Mouse (Mus musculus): ENCODE data around the gene Gm44790. TPM values are rescaled to one million over a fixed set of nuclear protein-coding genes. Genes with fewer than 3 reads are reported as not detected.
"Not testable (repeated sequence)": the region's sequence is repeated elsewhere in the genome, so short reads cannot be mapped to it uniquely, and the experiment has no call there.

Gm44790 gene
- polyA plus RNA-seq, 1 experiment from 2014 or later = not detected

DNA sequence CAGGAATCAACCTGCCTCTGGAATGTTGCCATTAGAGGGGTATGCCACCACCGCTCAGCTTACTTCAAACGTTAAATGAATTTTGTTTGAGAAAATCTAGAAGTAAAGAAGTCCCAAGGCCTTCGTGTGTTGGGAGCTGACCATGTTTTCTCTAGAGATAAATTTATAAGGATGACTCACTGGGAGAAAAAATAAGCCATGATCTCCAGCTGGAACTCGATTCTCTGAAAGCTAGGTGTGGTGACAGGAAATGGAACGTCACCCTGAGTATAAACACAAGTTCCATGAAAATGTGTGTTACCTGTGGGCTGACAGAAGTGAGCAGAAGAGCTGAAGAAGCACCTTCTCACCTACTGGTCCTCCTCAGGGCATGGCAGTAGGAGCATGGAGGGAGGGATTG lies 50.5 kb downstream of the Gm44790 start:
- Histone ChIP-seq H3K4me2 (replicated peaks) (no peak overlapping the region), H3K36me3 (no peaks in the 10 kb centered on the region), H3K9ac (no peak overlapping the region), H3K4me3 (no peak overlapping the region), H3K9me3 (no peaks in the 10 kb centered on the region), H3K27ac (0 out of 2 replicates have a peak overlapping the region, but pooled peaks have one; percentile 92), H3K4me1 (peaks cover 42% of the 10 kb centered on the region), H3K27me3 (no peaks in the 10 kb centered on the region)
- 89% methylated on average over 5 of the region's 5 CpGs for WGBS
- no peak for ATAC-seq (ENCODE audit: insufficient number of reproducible peaks, insufficient read depth, low FRiP score, low TSS enrichment)

DNA sequence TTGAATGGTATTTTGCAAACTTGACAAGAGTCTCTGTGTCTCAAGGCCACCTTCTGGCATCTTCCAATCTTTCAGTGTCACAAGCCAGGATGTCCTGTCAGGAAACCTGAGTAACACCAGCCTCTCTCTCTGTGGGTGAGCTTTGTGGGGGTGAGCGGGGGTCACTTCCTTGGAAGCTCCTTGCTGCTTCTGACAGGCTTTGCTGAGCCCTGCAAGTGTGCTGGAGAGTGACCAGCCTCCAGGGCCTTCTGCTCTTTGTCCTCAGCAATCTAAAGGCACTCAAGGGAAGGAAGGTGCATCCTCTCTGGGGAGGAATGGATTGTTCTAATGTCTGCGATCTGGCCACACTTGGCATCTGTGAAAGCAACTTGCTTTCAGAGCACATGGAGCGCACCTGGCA lies 52.9 kb downstream of the Gm44790 start:
- H3K27ac ChIP-seq = peak overlapping the region; percentile 92
- peaks cover 34% of the 10 kb centered on the region for H3K4me1 ChIP-seq
- H3K4me3 ChIP-seq = no peak overlapping the region
- no peaks in the 10 kb centered on the region for H3K36me3 ChIP-seq
- no peak overlapping the region for H3K9ac ChIP-seq
- no peak overlapping the region for H3K4me2 ChIP-seq (replicated peaks)
- ATAC-seq (ENCODE audit: insufficient number of reproducible peaks, insufficient read depth, low FRiP score, low TSS enrichment) = no peak
- H3K27me3 ChIP-seq = no peaks in the 10 kb centered on the region
- 58% methylated on average over 3 of the region's 3 CpGs for WGBS
- H3K9me3 ChIP-seq = no peaks in the 10 kb centered on the region

DNA sequence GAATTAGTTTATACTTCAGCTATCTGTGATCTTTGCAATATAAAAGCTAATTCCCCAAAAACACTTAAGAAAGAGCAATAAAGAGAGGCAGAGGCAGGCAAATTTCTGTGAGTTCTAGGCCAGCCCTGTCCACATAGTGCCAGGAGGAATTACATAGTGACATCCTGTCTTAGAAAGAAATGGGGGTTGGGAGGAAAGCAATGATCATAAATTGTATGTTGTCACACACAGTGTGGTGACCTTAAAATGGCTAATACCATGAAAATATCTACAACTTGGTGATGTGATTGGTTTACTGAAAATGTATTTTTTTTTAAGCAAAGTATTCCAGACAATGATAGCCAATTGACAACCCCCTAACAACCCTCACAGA lies 53.3 kb downstream of the Gm44790 start:
- Histone ChIP-seq H3K27me3 (no peaks in the 10 kb centered on the region), H3K27ac (peak overlapping the region; percentile 92), H3K4me3 (no peak overlapping the region), H3K9ac (no peak overlapping the region), H3K4me2 (replicated peaks) (peak overlapping the region; percentile 29; the same call in 1 of the 2 replicates), H3K4me1 (peaks cover 34% of the 10 kb centered on the region), H3K9me3 (no peaks in the 10 kb centered on the region), H3K36me3 (no peaks in the 10 kb centered on the region)
- ATAC-seq (ENCODE audit: insufficient number of reproducible peaks, insufficient read depth, low FRiP score, low TSS enrichment) = no peak

DNA sequence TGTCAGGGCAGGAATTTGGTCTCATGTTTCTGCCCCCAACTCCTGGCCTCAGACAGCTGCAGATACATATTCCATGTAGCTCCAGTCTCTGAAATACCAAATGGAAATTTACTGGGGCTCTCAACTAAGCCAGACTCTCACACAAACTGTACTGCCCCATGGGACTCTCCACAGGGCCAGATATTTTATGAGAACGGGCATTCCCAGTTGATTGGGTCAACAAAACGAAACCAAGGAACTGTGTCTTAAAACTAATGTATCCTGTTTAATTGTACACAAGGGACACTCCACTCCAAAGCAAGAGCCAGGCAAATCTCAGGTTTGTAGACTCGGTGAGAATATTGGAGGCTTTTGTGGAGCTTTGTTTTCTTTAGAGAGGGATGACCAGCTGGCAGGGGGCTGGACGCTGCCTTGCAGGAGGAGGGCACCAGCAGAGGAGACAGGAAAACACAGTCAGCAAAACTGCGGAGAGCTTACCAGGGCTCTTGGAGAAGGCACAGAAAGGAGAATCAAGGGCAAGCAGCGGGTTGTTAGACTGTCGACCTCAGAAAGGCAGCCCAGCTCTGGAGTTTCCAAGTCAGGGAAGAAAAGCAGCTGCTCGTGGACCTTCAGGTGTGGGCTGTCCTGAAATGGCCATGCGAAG lies 53.9 kb downstream of the Gm44790 start:
- ATAC-seq (ENCODE audit: insufficient number of reproducible peaks, insufficient read depth, low FRiP score, low TSS enrichment) = 0 out of 2 replicates have a peak, but pooled peaks have one; percentile 69
- H3K4me3 ChIP-seq = no peak overlapping the region
- H3K27ac ChIP-seq = peak overlapping the region; percentile 92
- H3K36me3 ChIP-seq = no peaks in the 10 kb centered on the region
- H3K9ac ChIP-seq = peak overlapping the region; percentile 38; the same call in 1 of the 2 replicates
- no peaks in the 10 kb centered on the region for H3K9me3 ChIP-seq
- H3K4me1 ChIP-seq = peaks cover 34% of the 10 kb centered on the region
- no peaks in the 10 kb centered on the region for H3K27me3 ChIP-seq
- 29% methylated on average over 9 of the region's 9 CpGs for WGBS
- H3K4me2 ChIP-seq (replicated peaks) = peak overlapping the region; percentile 29

DNA sequence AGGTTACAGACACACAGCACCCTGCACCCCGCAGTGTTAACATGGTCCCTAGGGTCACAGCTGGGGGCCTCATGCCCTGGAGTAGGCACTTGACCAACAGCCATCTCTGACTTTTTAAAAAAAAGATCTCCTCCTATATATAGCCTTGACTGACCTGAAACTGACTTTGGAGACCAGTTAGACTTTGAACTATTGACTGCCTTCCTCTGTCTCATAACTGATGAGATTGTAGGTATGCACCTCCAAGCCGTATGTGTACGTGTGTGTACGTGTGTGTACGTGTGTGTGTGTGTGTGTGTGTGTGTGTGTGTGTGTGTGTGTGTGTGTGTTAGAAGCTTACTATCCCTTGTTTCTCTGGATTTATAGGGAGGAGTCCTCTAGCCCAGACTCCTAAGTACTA lies 55.4 kb downstream of the Gm44790 start:
- Histone ChIP-seq H3K36me3 (no peaks in the 10 kb centered on the region), H3K9me3 (no peaks in the 10 kb centered on the region), H3K27ac (0 out of 2 replicates have a peak overlapping the region, but pooled peaks have one; percentile 92), H3K4me1 (peaks cover 35% of the 10 kb centered on the region), H3K4me3 (no peak overlapping the region), H3K9ac (no peak overlapping the region), H3K4me2 (replicated peaks) (no peak overlapping the region), H3K27me3 (no peaks in the 10 kb centered on the region)
- no peak for ATAC-seq (ENCODE audit: insufficient number of reproducible peaks, insufficient read depth, low FRiP score, low TSS enrichment)
- WGBS = 94% methylated on average over 5 of the region's 5 CpGs

DNA sequence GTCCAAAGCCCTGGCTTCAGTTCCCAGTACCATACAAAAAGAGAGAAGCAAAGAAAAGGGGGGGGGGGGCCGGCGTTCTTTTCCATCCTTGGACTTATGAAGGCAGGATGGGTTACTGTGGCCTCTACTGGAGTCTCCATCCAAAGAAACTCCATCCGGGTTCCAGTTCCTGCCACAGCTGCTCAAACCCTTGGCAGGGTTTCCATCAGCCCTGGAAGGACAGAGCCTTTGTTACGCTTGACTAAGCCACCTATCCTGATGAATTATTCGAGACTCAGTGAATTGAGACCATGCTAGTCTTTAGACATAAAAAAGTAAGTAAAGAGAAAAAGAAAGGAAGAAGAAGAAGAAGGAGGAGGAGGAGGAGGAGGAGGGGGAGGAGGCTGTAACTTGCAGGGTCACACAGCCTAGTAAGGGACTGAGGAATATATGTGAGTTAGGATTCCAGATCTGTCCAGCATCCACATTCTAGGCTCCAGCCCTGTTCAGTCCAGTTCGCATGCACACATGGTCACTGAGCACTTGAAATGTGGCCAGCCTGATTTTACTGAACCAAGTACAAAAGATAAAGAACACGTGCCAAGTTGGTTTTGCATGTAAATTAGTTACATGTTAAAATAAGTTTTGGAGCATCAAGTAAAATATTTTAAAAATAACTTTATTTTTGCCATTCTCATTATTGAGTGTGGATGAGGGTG lies 59.6 kb downstream of the Gm44790 start:
- peaks cover 13% of the 10 kb centered on the region for H3K4me1 ChIP-seq

DNA sequence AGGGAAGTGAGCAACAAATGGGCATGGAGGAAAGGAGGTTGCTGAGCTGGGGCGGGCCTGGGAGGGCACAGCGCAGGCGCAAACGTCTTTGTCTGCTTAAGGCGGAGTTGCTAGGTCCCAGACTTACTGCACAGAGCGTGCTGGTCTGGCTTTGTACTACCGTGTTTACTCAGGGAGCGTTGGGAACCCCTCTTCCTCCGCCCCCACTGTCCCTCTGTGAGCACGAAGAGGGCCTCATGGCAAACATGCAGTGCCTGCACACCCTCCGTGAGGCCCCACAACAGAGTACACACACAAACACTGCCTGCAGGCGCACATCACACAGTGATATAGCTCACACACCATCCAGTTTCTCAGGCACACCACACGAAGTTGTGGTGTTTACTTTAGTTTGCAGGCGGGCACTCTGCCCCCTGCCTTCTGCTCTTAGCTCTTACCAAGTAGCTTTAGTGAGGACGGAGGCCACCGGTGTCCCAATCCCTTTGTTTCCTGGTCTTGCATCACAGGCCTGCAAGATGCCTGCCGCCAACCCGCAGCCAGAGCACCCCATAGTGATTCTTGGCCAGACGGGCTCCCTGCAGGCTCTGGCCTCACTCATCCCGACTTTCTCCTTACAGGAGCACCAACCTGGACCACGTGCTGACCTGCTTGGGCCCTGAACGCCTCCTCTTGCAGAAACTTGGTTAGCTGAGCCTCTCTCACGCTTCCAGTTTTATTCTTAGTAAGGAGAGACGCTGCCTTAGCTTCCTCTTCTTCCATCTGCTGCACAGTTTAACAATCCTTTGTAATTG lies 61.1 kb downstream of the Gm44790 start:
- peak overlapping the region; percentile 50; the same call in 1 of the 2 replicates for H3K9ac ChIP-seq
- no peaks in the 10 kb centered on the region for H3K36me3 ChIP-seq
- H3K9me3 ChIP-seq = no peaks in the 10 kb centered on the region
- peak overlapping the region; percentile 14 for H3K4me2 ChIP-seq (replicated peaks)
- no peaks in the 10 kb centered on the region for H3K27me3 ChIP-seq
- H3K4me3 ChIP-seq = no peak overlapping the region
- ATAC-seq (ENCODE audit: insufficient number of reproducible peaks, insufficient read depth, low FRiP score, low TSS enrichment) = peak; percentile 85
- H3K27ac ChIP-seq = peak overlapping the region; percentile 93
- H3K4me1 ChIP-seq = peaks cover 13% of the 10 kb centered on the region
- WGBS = 12% methylated on average over 24 of the region's 24 CpGs

More for the DNA sequence above, 59.6 kb downstream of the Gm44790 start:
- no peak overlapping the region for H3K27ac ChIP-seq
- no peak overlapping the region for H3K4me2 ChIP-seq (replicated peaks)
- H3K36me3 ChIP-seq = no peaks in the 10 kb centered on the region
- no peaks in the 10 kb centered on the region for H3K9me3 ChIP-seq
- no peak overlapping the region for H3K4me3 ChIP-seq
- WGBS = 82% methylated on average over 7 of the region's 7 CpGs
- no peak for ATAC-seq (ENCODE audit: insufficient number of reproducible peaks, insufficient read depth, low FRiP score, low TSS enrichment)
- H3K27me3 ChIP-seq = no peaks in the 10 kb centered on the region
- no peak overlapping the region for H3K9ac ChIP-seq

DNA sequence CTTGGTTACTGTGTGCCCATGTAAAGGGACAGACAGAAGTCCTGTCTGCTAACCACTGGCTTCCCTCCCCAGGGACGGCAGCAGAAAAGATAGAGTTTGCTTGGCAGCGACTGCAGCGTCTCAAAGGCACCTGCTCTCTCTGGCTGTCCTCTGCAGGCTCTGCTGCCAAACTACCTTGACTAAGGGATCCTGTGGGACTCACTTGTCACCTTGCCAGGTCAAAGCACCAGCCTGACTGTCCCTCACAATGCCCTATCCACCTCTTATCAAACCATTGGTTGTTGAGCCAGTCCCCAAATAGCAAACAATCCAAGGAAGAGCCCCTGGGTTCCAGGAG lies 61.7 kb downstream of the Gm44790 start:
- H3K4me3 ChIP-seq = no peak overlapping the region
- WGBS = 44% methylated on average over 3 of the region's 3 CpGs
- ATAC-seq (ENCODE audit: insufficient number of reproducible peaks, insufficient read depth, low FRiP score, low TSS enrichment) = no peak

DNA sequence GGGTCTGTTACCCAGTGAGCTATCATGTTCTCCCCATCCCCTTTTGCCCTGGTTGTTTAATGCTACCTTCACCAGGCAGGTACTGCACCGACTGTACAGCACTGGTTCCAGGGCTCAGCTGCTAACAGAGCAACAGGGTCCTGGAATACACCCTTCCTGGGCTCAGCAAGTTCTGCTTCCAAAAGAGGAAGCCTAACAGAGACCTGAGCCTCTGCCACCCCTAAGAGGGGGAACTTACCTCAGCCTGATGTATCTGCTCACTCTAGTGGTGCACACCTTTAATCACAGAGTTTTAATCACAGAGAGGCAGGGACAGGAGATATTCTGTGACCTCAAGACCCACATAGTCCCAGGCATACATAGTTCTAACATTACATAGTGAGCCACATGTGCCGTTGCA lies 63.5 kb downstream of the Gm44790 start:
- H3K27me3 ChIP-seq = no peaks in the 10 kb centered on the region
- H3K4me3 ChIP-seq = no peak overlapping the region
- H3K9me3 ChIP-seq = no peaks in the 10 kb centered on the region
- ATAC-seq (ENCODE audit: insufficient number of reproducible peaks, insufficient read depth, low FRiP score, low TSS enrichment) = no peak
- H3K9ac ChIP-seq = no peak overlapping the region
- no peak overlapping the region for H3K4me2 ChIP-seq (replicated peaks)
- no peaks in the 10 kb centered on the region for H3K36me3 ChIP-seq
- no peak overlapping the region for H3K27ac ChIP-seq
- WGBS = 91% methylated on average over 2 of the region's 2 CpGs
- H3K4me1 ChIP-seq = peaks cover 22% of the 10 kb centered on the region

More for the DNA sequence above, 61.7 kb downstream of the Gm44790 start:
- Histone ChIP-seq H3K4me1 (peaks cover 14% of the 10 kb centered on the region), H3K36me3 (no peaks in the 10 kb centered on the region), H3K27me3 (no peaks in the 10 kb centered on the region), H3K9ac (peak overlapping the region; percentile 50; the same call in 1 of the 2 replicates), H3K27ac (peak overlapping the region; percentile 93), H3K9me3 (no peaks in the 10 kb centered on the region), H3K4me2 (replicated peaks) (no peak overlapping the region)

DNA sequence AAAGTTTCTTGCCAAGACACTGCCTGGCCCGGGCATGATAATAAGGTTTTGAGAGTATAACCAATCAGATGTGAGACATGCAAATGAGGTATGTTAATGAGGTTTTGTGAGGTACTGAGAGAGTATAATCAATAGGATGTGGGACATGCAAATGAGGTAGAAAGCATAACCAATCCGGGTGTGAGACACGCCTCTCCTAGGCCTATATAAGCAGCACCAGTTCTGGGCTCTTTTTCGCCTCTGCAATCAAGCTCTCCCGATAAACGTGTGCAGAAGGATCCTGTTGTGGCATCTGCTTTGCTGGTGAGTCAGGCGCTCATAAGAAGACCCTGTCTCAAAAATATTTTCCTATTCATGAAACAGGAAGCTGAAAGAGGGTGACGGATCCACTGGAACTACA lies 64.0 kb downstream of the Gm44790 start:
- H3K9ac ChIP-seq; H3K4me2 ChIP-seq (replicated peaks); H3K9me3 ChIP-seq; H3K27ac ChIP-seq; H3K27me3 ChIP-seq; ATAC-seq (ENCODE audit: insufficient number of reproducible peaks, insufficient read depth, low FRiP score, low TSS enrichment); H3K36me3 ChIP-seq; H3K4me3 ChIP-seq: not testable (repeated sequence)
- 90% methylated on average over 8 of the region's 8 CpGs for WGBS
- H3K4me1 ChIP-seq = peaks cover 22% of the 10 kb centered on the region

DNA sequence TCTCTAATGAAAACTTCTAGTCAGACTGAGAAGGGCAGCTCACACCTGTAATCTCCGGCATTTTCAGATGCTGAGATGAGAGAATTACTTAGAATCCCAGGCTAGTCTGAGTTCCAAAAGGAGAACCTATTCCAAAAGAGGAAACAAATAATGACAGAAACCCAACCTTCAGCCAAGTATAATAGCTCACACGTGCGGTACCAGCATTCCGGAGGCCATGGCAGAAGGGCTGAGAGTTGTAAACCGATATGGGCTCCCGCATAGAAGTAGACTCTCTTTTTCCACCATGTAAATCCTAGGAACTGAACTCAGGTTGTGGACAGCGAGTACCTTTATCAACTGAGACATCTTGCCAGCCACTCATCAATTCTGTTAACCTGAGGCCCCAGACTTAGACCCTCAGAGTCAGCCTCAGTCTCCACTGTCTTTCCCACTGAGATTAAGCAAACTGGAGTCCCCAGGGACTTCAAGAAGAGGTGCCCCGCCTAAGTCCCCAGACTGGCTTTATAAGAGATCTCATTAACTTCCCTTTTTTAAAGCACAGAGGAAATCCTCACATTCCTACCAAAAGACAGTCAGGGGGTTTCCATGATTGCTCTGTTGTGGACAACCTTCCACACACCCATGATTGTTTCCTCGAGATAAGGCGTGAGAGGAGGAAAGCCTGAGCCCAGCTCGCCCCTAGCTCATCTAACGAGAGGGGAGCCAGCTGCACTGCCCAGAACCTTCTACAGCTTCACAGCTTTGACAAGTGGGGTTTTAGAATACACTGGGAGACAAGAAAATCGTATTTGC lies 67.2 kb downstream of the Gm44790 start:
- H3K9ac ChIP-seq = no peak overlapping the region
- ATAC-seq (ENCODE audit: insufficient number of reproducible peaks, insufficient read depth, low FRiP score, low TSS enrichment) = no peak
- H3K4me3 ChIP-seq = no peak overlapping the region
- no peaks in the 10 kb centered on the region for H3K9me3 ChIP-seq
- H3K27ac ChIP-seq = peak overlapping the region; percentile 84
- H3K27me3 ChIP-seq = no peaks in the 10 kb centered on the region
- H3K36me3 ChIP-seq = no peaks in the 10 kb centered on the region
- H3K4me1 ChIP-seq = peaks cover 27% of the 10 kb centered on the region
- 48% methylated on average over 13 of the region's 13 CpGs for WGBS
- no peak overlapping the region for H3K4me2 ChIP-seq (replicated peaks)
